Mouse (Mus musculus): ENCODE data around the gene E030018B13Rik. TPM values are rescaled to one million over a fixed set of nuclear protein-coding genes. Genes with fewer than 3 reads are reported as not detected.

The E030018B13Rik gene
- polyA plus RNA-seq, 1 experiment from 2014 or later, result not detected

DNA sequence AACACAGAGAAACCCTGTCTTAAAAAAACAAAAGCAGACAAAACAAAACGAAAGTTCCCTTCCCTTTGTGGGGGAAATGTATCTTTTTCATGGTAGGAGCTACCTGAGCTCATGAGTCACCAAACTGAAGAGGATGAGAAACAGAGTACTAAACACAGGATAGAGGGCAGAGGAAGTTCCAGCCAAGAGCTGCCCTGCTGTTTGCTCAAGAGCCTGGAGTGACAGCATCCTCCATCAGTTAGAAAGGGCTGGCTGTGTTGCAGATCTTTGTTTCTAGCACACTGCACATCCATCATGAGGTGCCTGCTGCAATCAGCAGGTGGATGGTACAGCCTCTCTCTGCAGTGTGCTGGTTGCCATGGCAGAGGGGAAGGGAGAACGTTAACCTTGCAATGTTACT lies 27.3 kb downstream of the E030018B13Rik start:
- H3K9me3 ChIP-seq (replicated peaks), result no peaks in the 10 kb centered on the region
- H3K27me3 ChIP-seq (replicated peaks), result no peaks in the 10 kb centered on the region
- 58% methylated on average over 2 of the region's 2 CpGs for WGBS (ENCODE audit: insufficient replicate concordance)
- H3K36me3 ChIP-seq, result no peaks in the 10 kb centered on the region
- ATAC-seq, result no peak
- no peak overlapping the region for H3K4me3 ChIP-seq
- peaks cover 40% of the 10 kb centered on the region for H3K4me1 ChIP-seq
- H3K9ac ChIP-seq, result no peak overlapping the region
- no peak overlapping the region for H3K27ac ChIP-seq
- no peak overlapping the region for H3K4me2 ChIP-seq

DNA sequence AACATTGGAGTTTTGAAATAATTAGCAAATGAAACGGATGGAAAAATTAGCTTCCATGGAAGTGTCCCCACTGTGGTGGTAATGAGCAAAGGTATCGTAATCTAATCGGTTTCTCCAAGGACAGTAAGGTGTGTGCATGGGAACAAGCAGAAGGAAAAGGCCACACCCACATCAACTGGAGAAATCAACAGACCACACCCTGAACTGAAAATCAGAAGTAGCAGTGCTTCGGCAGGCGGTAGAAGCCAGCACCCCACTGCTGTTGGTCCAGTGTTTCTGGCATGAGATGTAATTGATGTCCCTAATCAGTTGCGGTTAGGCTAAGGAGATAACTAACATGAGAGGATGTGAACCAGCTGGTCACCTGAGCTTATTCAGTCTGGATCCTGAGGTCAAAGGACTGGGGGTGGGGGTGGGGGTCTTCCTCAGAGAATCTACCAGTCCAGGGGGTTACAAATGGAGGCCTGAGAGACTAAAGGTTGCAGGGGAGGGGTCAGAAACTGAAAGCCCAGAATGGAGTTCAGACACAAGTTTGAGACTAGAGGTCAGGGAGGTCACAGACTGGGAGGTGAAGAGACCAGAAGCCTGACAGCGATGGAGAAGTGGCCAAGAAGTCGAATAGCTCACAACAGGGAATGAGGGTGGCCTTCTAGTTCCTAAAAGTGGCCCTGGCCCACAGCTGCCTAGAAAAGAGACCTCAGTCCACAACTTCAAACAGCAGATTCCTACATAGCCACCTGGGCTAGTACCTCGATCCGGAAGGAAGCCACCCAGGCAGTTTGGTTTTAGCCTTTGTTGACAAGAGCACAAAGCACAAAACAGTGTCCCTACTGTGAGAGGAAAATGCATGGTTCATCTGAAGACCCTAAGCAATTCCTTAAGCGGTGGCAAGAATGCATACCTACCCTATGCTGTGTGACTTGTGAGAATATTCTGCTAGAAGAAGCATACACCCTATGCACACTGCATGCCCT lies 31.1 kb downstream of the E030018B13Rik start:
- Histone ChIP-seq H3K36me3 (no peaks in the 10 kb centered on the region), H3K4me3 (no peak overlapping the region), H3K27ac (no peak overlapping the region), H3K4me2 (no peak overlapping the region), H3K9me3 (replicated peaks) (no peaks in the 10 kb centered on the region), H3K27me3 (replicated peaks) (no peaks in the 10 kb centered on the region), H3K4me1 (peaks cover 24% of the 10 kb centered on the region), H3K9ac (no peak overlapping the region)
- ATAC-seq, result no peak
- WGBS (ENCODE audit: insufficient replicate concordance), result 59% methylated on average over 11 of the region's 11 CpGs

DNA sequence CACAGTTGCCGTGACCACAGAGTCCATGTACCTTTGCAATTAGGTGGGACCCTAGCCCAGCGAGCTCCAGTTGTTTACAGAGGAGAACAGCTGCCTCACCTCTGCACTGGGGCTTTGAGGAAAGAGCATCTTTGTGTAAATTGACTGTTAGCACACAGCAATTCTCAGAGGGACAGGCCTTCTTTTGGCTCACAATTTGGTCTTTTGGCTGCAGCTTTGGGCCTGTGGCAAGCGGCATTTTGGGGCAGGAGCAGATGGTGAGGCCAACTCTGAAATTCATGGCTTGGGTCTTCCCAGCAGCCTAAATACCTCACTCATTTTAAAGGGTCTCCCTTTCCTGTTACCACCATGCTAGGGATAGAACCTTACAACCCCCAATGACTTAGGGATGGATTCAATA lies 32.5 kb downstream of the E030018B13Rik start:
- H3K4me2 ChIP-seq, result no peak overlapping the region
- no peaks in the 10 kb centered on the region for H3K27me3 ChIP-seq (replicated peaks)
- no peaks in the 10 kb centered on the region for H3K36me3 ChIP-seq
- H3K9ac ChIP-seq, result no peak overlapping the region
- H3K4me3 ChIP-seq, result no peak overlapping the region
- WGBS (ENCODE audit: insufficient replicate concordance), result 78% methylated on average over 3 of the region's 3 CpGs
- no peaks in the 10 kb centered on the region for H3K9me3 ChIP-seq (replicated peaks)
- no peak overlapping the region for H3K27ac ChIP-seq
- no peak for ATAC-seq
- peaks cover 34% of the 10 kb centered on the region for H3K4me1 ChIP-seq

DNA sequence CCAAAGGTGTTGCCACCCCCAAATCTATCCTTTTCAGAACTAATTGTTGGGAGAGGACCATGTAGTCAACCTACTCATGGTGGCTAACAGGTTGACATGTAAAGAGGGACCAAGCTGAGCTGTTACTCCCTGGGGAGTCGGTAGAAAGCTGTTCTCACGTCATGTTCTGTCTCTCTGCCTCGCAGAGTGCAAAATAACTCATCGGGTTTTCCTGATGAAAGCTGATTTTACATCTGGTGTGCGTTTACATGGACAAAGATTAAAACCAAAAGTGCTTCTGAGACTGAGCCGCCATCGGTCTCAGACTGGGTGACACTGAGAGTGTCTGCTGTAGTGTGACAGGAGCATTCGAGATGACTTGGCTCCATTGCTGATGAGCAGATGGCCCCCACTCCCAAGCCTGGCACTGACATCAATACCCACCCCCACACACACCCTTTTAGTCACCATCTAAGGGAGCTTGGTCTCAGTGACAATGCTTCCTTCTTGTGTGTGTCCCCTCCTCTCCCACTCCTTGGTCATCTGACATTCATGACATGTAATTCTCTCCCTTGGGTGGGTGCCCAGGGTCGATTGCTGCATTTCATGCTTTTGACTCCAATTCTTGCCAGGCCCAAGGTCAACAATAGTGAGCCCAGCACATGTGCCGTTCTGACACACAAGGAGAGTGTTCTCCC lies 34.4 kb downstream of the E030018B13Rik start:
- no peaks in the 10 kb centered on the region for H3K36me3 ChIP-seq
- 76% methylated on average over 10 of the region's 10 CpGs for WGBS (ENCODE audit: insufficient replicate concordance)
- H3K9ac ChIP-seq, result no peak overlapping the region
- ATAC-seq, result no peak
- H3K4me3 ChIP-seq, result no peak overlapping the region
- no peak overlapping the region for H3K27ac ChIP-seq
- H3K9me3 ChIP-seq (replicated peaks), result no peaks in the 10 kb centered on the region
- H3K4me2 ChIP-seq, result no peak overlapping the region
- H3K27me3 ChIP-seq (replicated peaks), result no peaks in the 10 kb centered on the region
- H3K4me1 ChIP-seq, result peaks cover 51% of the 10 kb centered on the region

DNA sequence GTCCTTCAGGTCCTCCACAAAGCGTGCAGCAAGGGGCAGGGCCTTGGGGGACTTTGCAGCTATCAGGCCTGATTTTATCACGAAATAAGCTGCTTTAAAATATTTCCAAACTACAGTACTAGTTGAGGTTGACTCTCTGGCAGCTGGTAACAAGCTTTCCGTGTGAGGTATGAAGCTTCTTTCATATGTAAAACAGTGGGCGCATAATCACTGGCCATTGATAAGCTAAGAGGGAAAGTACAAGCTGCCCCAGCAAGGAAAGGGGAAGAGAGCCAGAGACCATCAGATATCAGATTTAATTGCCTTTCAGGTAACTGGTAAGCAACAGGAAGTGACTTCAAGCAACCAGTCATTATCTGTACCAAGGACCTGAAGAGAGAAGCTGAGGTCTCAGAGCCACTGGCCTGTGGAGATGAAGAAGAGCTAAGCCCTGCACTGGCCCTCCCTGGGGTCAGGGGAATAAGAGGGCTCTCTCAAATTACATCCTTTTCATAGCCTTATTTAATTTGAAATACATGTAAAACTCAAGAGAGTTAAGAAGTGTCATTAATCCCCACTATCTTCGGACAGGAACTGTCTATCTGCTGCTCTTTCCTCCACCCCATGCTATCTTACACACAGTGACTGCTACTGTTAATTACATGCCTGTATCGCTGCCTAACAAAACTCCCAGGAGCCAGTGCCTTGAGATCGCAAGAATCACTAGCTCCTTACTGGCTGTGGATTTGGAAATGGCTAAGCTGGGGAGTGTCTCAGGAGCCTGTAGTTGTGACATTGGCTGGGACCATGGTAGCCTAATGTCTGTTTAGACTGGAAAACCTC lies 35.6 kb downstream of the E030018B13Rik start:
- Histone ChIP-seq H3K4me2 (peak overlapping the region; percentile 15; the same call in 1 of the 2 replicates), H3K27ac (peak overlapping the region; percentile 43; the same call in 1 of the 2 replicates), H3K4me3 (no peak overlapping the region), H3K9me3 (replicated peaks) (no peaks in the 10 kb centered on the region), H3K36me3 (no peaks in the 10 kb centered on the region), H3K27me3 (replicated peaks) (no peaks in the 10 kb centered on the region), H3K9ac (no peak overlapping the region), H3K4me1 (peaks cover 61% of the 10 kb centered on the region)
- WGBS (ENCODE audit: insufficient replicate concordance), result 47% methylated on average over 7 of the region's 7 CpGs
- peak; percentile 31; the same call in 1 of the 2 replicates for ATAC-seq

DNA sequence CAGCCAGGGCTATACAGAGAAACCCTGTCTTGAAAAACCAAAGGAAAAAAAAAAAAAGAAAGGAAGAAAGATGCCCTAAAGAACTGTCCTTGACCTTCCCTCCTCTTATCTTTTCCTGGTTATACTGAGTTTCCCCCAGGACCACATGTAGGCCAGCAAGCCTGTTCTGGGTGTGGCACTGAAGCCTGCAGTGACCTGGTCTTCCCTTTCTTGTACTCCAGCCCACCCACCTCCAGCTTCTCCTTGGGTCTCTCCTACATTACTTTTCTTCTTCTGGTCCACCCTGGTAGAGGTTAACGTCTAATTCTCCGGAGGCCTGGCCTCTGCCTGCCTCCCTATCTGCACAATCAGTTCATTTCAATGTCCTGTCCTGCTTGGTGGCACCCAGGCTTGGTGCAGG lies 38.8 kb downstream of the E030018B13Rik start:
- H3K4me1 ChIP-seq, result peaks cover 67% of the 10 kb centered on the region
- H3K4me2 ChIP-seq, result peak overlapping the region; percentile 39; the same call in 1 of the 2 replicates
- H3K36me3 ChIP-seq, result no peaks in the 10 kb centered on the region
- H3K27ac ChIP-seq, result peak overlapping the region; percentile 71
- ATAC-seq, result no peak
- H3K4me3 ChIP-seq, result no peak overlapping the region
- WGBS (ENCODE audit: insufficient replicate concordance), result 67% methylated on average over 2 of the region's 2 CpGs
- H3K27me3 ChIP-seq (replicated peaks), result 0 out of 2 replicates have a peak, but pooled peaks cover 2% of the 10 kb centered on the region
- no peaks in the 10 kb centered on the region for H3K9me3 ChIP-seq (replicated peaks)
- H3K9ac ChIP-seq, result peak overlapping the region; percentile 31; the same call in 1 of the 2 replicates

DNA sequence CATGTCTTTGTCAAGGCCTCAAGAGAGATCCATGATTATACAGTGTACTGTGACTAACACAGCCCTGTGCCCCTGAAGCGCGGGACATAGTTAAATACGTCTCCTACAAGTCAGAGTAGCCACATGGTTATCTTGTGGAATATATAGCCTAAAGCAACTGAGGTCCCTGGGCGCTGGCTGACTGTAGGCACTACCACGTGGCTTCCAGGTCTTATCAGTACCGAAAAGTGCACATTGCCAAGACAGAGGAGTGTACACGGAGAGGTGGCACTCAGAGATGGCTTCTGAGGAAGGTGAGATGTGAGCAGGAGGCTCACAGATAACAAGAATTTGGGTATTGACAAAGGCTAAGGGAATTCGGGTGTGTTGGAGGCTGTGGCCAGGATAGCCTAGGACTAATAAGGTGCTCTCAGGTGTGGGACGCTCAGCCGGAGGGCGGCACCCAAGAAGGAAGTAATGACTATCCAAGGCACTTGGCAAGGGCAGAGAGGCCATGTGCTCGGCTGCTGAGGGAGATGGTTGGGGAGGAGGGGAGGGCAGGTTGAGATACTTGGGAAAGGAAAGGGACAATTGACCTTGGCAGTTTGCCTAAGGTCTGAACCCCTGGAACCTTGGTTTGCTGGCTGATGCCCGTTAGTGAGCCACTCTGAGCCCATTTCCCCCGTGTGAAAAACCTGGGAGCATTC lies 39.6 kb downstream of the E030018B13Rik start:
- ATAC-seq, result peak; percentile 95
- Histone ChIP-seq H3K4me2 (peak overlapping the region; percentile 39), H3K4me1 (peaks cover 67% of the 10 kb centered on the region), H3K36me3 (no peaks in the 10 kb centered on the region), H3K9ac (0 out of 2 replicates have a peak overlapping the region, but pooled peaks have one; percentile 33), H3K9me3 (replicated peaks) (no peaks in the 10 kb centered on the region), H3K4me3 (no peak overlapping the region), H3K27me3 (replicated peaks) (0 out of 2 replicates have a peak, but pooled peaks cover 2% of the 10 kb centered on the region), H3K27ac (peak overlapping the region; percentile 76)
- WGBS (ENCODE audit: insufficient replicate concordance), result 39% methylated on average over 14 of the region's 14 CpGs

DNA sequence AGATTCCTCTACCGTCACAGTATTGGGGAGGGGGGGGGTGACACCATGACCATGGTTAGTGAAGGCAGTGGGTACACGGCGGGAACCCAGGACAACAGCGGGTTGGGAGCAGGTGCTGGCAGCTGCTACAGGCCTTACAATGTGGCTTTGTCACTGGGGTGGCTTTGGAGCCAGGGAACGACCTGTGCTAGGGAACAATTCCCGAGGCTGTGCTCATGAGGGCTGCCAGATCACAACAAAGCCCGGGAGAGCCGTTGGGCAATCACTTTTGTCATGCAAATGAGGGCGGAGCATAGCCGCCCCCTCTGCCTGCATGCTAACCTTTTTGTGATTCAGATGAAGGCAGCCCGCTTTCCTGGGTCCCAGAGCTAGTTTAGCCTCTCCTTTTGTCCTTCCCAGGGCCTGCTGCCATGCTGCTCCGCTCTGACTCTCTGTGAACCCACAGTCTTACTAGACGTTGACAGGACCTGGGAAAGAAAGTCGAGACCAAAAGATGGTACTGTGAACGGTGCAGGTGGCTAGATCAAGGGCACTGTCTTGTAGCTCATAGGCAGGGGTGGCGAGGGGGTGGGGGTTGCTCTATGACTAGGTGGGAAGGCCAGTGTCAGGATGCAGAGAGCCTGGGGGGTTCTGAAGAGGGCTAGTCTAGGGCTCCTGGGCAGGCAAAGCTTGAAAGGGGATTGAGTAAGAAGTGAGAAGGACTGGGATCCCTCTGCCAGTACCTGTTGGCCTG lies 40.5 kb downstream of the E030018B13Rik start:
- Histone ChIP-seq H3K4me2 (peak overlapping the region; percentile 39), H3K4me1 (peaks cover 67% of the 10 kb centered on the region)
- ATAC-seq, result no peak

DNA sequence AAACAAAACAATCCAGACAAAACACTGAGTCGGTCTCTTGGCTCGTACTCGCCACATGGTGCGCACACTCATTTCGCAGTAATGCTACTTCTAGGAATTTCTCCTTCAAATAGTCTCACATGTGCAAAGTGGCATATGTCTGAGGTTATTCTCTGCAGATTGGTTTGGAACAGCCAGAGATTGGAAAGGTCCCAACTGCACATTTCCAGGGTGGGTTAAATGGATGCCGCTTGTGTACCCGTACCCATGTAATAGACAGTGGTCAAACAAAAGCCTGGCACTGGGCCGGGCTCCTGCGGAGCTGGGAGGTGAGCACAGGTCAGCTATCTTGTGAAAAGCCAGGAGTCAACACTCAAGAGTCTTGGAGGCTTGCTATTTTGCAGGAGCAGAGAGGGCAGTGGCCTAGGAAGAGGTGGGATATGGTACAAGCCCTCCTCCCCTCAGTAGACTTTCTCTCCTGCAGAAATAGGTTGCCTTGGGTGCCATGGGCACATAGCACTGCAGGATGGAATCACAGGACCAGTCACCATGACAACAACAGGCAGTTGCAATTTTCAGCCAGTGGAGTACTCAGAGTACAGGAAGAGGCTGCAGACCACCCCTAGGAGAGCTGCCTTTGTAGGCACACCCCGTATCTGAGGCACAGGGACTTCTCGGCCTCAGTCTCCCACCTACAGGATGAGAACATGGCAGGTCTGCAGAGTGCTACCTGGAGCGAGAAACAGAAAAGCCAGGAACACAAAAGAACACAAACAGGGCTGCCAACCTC lies 41.4 kb downstream of the E030018B13Rik start:
- H3K36me3 ChIP-seq, result no peaks in the 10 kb centered on the region
- H3K27me3 ChIP-seq (replicated peaks), result 0 out of 2 replicates have a peak, but pooled peaks cover 2% of the 10 kb centered on the region
- H3K27ac ChIP-seq, result no peak overlapping the region
- no peak overlapping the region for H3K9ac ChIP-seq
- H3K4me1 ChIP-seq, result peaks cover 67% of the 10 kb centered on the region
- H3K9me3 ChIP-seq (replicated peaks), result no peaks in the 10 kb centered on the region
- H3K4me3 ChIP-seq, result no peak overlapping the region
- H3K4me2 ChIP-seq, result no peak overlapping the region
- ATAC-seq, result no peak
- 84% methylated on average over 12 of the region's 12 CpGs for WGBS (ENCODE audit: insufficient replicate concordance)

More for the DNA sequence above, 40.5 kb downstream of the E030018B13Rik start:
- no peaks in the 10 kb centered on the region for H3K36me3 ChIP-seq
- H3K4me3 ChIP-seq, result no peak overlapping the region
- no peaks in the 10 kb centered on the region for H3K9me3 ChIP-seq (replicated peaks)
- peak overlapping the region; percentile 76 for H3K27ac ChIP-seq
- H3K9ac ChIP-seq, result no peak overlapping the region
- 0 out of 2 replicates have a peak, but pooled peaks cover 2% of the 10 kb centered on the region for H3K27me3 ChIP-seq (replicated peaks)
- WGBS (ENCODE audit: insufficient replicate concordance), result 53% methylated on average over 16 of the region's 16 CpGs

DNA sequence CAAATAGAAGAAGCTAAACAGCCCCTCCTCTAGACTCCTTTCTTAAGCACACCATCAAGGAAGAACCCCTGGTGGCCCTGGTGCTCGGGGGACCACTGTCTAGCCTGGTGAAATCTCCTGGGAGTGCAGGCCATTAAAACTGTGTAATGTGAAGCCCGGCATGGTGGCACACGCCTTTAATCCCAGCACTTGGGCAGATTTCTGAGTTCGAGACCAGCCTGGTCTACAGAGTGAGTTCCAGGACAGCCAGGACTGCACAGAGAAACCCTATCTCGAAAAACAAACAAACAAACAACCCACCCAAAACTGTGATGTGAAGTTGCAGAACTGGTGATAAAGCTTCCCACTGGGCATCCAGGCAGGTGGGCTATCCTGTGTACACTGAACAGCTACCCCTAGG lies 47.0 kb downstream of the E030018B13Rik start:
- no peak for ATAC-seq
- no peaks in the 10 kb centered on the region for H3K9me3 ChIP-seq (replicated peaks)
- H3K4me2 ChIP-seq, result no peak overlapping the region
- no peak overlapping the region for H3K9ac ChIP-seq
- H3K36me3 ChIP-seq, result no peaks in the 10 kb centered on the region
- H3K4me1 ChIP-seq, result peaks cover 37% of the 10 kb centered on the region
- H3K27me3 ChIP-seq (replicated peaks), result 0 out of 2 replicates have a peak, but pooled peaks cover 4% of the 10 kb centered on the region
- 61% methylated on average over 5 of the region's 5 CpGs for WGBS (ENCODE audit: insufficient replicate concordance)
- H3K27ac ChIP-seq, result no peak overlapping the region
- H3K4me3 ChIP-seq, result no peak overlapping the region

All from liver, embryonic 12.5 days (tissue).